Mouse (Mus musculus) adipocyte (in vitro differentiated cells): ENCODE measurements at regions not wholly inside any gene's neighbourhood (a gene's known extent, or its start where the extent isn't known, plus 50 kb on each side); places are given as distances from the start of the nearest gene placed in this dataset.

Experiments
- DNase-seq: peaks from one replicate; pipeline ENCODE4 v3.0.0-alpha.2; 2016; ENCODE audit warnings: low spot score

DNA sequence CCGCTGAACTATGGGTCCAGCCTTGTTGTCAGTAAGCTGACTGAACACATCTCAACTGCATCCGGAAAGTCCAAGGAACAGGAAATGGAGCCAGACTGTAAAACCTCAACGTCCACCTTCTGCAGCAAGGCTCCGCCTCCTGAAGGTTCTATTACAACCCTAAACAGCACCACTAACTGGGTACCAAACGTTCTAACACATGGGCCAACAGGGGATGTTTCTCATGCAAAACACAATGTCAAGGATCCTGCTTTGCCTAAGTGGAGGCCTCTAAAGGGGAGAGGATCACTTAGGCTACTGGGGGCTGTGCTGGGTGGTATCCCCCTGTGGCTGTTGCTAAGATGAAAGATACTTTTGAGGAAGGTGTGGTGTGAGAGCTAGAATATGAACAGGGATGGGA, 51.0 kb upstream of the Stt3b start:
- DNase-seq, result no peak

GRCm38 (mm10) chr9:115361881-115362280, 51.7 kb upstream of the Stt3b start:
- DNase-seq, result no peak

DNA sequence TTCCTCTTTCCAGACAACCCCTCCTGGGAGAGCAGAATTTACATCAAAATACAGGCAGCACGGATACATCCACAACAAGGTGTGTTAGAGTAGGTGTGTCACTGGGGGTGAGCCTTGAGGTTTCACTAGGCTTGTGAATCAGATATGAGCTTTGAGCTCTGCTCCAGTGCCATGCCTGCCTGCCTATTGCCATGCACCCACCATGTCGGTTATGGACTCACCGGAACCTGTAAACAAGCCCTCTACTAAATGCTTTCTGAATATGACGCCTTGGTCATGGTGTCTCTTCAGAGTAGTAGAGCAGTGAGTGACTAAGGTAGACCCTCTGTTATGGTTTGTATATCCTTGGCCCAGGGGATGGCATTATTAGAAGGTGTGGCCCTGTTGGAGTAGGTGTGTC, 52.3 kb upstream of the Stt3b start:
- no peak for DNase-seq

- DNase-seq, result no peak
Measured at GRCm38 (mm10) chr9:115364919-115365861, 55.0 kb upstream of the Stt3b start.

DNA sequence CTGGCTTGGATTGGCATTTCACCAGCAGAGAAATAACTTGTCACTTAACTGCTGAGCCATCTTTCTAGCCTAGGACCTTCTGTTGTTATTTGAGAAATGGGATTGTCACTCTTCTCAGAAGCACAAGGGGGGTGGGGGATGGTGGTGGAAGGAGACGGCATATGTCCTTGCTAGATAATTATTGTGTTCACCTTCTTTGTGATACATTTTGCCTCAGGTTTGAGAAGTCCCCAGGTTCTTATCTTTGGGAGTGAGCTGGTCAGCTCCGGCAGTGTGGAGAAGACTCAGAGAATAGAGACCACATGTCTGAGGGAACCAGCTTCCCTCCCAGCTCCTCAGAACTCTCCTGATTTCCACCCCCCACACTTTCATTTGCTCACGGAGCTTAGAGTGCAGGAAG, 57.6 kb upstream of the Stt3b start:
- DNase-seq, result no peak

DNA sequence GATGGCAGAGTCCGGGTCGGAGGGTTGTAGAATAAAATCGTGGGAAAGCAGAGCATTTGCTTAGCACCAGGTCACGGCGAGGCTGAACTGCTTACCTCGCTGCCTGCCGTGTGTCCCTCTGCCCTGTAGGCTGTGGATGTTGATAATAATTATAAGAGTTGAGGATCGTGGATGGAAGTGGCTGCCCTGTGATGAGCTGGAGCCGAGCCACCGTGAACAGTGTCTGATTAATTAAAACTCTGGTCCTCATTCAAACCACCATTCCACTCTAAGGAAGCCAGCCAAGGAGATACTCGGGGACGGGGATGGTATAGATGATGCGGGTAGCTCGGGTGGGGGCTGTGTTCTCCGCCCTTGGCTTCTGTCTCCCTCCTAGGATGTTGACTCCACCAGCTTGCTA, 70.1 kb upstream of the Stt3b start:
- no peak for DNase-seq

- no peak for DNase-seq
Measured at GRCm38 (mm10) chr9:115382824-115383475, 72.7 kb upstream of the Stt3b start.

DNA sequence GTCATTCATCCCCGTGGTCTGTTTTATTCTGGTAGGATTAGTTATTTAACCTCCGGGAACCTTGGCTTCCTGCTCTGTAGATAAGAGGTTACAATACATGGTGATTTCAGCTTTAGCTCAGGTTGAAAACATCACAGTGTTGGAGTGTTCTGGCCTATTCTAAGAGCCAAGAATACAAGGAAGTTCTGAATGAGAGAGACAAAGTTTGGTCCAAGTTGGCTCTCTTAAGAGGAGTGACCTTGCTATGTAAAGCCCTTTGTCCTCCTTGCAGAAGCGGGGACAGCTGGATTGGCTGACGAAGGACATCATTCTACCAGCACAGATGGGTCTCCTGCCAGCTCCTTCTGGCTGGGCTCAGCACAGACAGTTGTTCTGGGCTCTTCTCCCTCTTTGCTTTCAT, 73.7 kb upstream of the Stt3b start:
- DNase-seq, result peak; percentile 63

DNA sequence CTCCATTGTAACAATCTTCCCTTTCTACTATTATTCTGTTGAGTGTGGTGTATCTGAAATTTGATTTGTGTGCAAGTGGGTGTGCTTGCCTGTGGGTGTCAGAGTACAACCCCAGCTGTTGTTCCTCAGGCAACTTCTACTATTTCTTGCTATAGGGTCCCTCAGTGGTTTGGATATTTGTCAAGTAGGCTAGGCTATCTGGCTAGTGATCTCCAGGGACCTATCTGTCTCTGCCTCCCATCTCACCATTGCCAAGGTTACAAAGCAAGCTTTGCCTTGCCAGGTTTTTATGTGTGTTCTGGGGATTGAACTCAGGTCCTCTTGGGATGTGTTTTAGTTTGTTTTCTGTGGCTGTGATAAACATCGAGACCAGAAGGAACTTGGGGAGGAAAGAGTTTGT, 74.1 kb upstream of the Stt3b start:
- peak; percentile 31 for DNase-seq

DNA sequence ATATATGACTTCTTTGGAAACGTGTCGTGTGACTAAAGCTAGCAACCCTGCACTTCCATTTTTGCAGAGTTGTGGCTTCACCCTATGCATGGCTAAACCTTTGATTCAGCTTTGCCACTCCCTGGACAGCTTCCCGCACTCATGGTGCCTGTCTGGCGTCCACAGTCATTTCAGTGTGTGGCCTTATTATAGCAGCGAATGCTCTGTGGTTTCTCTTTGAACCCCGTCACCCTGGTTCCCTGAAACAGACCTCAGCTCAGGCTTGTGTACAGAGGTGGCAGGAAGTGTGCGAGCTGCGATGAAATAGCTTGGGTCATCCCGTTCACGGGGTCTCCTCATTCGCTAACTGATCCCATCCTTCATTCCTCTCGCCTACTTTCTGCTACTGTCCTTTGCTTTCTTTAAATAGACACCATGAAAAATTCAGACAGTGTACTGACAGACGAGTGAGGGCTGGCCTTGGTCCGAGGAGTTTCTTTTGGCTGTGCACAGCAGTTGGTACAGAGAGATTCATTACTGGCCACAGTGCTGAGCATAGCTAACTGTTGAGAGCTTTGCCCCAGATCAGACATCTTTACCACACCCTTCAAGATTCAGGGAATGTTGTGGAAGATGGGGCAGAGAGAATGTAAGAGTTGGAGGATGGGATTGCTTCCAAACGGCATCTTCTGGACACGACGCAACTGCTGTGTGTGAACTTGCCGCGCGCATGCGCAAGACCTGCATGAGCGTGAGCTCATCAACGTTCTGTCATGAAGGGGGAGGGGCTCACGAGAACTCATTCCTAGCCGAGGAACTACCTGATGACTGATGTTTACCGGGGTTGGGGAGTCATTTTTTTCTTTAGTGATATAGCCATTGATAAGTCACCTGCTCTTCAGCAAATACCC, 77.5 kb upstream of the Stt3b start:
- DNase-seq, result no peak

DNA sequence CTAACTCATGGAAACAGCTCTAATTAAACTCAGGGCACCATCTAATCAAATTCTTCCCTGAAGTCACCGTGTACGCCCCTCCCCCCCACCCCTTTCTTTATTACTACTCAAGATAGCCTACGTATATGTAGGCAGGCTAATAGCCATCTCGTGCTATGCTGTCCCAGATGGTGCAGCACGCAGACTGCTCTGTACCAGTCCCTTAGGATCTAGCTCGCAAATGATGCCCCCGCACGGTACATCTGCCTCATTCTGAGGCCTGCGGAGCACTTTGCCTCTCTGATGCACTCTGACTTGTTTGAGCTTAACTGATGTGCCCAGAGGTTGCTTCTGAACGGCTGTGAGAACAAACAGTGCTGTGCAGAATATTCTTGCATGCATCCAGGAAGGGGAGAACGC, 78.1 kb upstream of the Stt3b start:
- no peak for DNase-seq

DNA sequence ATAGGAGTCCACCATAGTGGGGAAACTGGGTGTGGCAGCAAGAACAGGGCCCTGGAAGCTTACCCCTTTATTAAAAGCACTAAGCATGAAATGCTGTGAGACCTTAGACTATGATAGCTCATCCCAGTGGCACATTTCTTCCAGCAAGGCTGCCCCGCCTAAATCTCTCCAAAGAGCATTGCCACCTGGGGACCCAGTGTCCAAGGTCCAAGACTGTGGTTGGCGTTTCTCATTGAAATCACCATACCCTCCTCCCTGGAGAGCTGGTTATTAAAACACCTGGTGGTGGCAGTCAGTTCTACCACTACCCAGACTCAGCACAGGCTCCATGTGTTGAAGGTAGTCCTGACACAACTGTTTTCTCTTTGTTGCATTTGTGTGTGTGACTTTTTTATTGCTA, 78.9 kb upstream of the Stt3b start:
- no peak for DNase-seq

DNA sequence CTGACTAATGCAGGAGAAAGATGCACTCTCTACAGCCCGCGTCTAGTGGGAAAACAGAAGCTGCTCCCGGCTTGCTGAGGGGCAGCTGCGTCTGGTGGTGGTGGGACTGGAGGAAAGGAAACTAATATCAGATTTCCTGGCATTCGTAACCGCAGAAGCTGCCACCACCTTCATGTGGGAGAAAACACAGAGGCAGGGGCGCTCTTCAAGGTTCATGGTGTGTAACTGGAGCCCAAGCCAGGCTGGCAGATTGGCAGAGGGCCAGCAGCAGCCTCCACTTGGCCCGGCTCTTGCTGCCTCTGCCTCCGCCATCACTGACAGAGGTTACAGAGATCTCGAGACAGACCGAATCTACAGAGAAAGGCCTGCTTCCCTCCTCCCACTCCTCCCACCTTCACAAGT, 80.7 kb upstream of the Stt3b start:
- DNase-seq, result peak; percentile 31

DNA sequence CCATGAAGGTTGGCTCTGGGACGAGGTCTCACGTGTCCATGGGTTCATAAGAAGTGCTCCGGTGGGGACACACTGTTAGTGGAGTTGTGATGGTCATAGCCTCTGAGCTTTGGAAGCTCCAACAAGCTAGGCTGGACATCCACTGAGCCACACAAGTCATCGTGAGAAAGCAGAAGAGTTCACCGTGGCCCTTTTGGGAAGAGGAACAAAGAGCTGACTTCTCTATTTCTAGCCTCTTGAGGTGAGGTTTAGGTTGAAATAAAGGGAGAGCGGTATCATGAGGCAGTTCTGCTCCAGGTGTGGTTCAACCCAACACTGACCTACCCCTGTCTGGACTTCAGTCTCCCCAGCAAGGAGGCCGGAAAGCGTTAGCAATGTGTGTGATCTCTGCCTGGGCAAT, 85.3 kb upstream of the Stt3b start:
- no peak for DNase-seq

GRCm38 (mm10) chr9:115400461-115400860, 90.2 kb upstream of the Stt3b start:
- DNase-seq, result no peak

DNA sequence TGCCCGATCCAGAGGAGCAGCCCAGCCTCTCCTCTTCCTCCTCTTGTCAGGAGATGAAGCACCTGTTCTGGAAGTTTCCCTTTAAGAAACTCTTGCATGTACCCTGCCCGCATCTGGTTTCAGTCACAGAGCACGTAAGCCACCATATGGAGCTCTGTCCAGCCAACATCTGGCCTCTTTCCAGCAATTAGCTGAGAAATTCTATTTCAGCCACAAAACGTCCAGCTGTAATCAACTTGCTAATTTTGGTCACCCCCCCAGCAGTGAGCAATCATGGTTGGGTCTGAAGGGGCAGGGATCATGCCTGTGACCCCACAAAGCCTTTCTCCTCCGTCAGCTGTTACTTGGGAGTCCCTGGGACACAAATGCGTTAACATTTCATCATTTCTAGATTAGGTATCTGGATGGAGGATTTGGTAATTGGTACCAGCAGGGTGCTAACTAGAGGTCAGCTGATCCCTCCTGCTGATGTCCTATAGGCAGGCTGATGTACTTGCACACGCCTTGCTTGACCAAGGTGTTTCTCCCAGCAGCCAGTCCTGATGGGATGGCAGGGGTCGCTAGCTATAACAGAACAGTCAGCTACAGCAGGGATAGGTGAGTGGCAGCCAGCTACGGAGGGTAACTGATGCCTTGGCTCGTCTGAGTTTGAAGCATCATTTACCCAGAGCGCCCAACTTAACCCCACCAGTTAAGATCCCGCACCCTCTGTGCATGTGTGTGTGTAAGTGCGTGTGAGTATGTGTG, 91.4 kb upstream of the Stt3b start:
- no peak for DNase-seq

DNA sequence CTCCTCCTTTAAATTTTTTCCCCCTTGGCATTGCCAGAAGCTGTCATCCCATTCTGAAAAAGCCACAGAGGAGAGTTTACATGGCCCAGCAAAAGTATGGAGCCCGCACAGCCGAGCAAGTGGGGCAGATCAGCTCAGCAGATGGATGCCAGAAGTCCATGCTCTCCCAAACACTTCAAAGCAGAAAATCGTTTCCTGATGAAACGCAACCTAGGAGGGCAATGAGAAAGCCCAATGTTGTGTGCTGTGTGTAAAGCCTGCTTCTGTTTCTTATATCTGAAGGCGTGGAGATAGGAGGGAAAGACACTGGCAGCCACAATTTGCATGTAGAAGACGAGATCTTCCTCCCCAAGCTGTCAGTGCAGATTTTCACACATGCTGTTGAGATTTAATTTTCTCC, 92.4 kb upstream of the Stt3b start:
- DNase-seq, result no peak

DNA sequence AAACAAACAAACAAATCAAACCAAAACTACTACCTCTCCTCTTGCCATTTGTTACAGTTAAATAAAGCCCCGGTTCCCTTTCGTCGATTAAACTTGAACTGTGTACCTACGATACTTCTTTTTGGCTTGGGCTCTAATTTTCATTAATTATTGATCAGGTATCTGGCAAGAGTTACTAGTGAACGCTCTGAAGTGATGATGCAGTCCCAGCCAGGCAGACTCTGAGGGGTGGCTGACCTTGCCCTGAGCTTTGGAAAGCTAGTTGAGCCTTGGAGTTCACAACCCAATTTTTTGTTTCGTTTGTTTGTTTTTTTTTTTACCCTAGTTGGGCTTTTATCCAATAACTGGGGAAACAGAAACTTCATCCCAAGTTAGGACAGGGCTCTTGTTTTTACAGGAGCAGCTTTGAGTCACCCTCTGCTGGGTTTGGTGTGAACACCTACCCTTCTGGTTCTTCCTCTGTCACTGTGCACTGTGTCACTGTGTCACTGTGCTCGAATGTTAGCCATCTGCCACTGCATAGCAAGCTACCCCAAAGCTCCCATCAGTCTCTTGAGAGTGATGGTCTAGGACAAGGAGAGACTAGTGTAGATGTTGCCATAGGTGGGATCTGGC, 93.2 kb upstream of the Stt3b start:
- DNase-seq, result no peak

DNA sequence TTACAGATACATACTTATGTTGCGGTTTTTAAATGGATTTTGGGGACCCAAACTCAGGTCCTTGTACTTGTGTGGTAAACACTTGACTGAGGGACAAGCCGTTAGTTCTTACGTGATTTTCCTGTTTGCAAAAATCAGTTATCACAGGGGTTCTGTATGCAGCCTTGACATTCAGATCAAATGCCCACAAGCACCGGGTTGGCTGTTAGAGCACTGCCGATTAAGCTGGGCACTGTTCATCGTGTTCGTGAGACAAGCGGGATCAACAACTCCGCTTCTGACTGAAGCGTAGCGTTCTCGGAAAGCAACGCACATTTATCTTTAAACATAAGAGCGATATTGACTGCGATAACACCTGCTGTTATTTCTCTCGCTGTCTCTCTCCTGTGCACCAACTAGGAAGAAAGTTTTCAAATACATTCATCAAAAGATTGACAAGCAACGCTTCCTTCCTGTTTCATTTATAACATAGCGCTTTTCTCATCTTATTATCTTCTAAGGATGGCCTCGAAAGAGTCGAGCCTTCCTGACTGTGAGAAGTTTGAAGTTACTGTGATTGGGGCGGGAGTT, 97.8 kb upstream of the Stt3b start:
- no peak for DNase-seq

GRCm38 (mm10) chr9:115408886-115409285, 98.7 kb upstream of the Stt3b start:
- peak; percentile 3 for DNase-seq

DNA sequence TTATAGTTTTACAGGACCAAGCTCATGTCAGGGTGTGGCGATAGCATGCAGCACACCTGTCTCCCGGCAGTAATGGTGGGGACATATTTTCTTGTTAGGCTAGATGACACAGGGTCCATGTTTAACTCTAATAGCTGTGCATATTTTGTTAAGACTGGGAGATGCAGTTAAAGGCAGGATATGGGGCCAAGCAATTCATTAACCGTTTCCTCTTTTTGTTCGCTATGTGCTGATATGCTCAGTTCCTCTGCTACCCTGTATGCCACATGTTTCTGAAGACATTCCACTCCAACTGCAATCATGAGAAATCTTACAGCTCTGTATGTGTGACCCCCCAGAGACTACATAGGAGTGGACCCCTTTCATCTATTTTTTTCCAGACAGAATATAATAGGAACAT, 104.0 kb upstream of the Stt3b start:
- no peak for DNase-seq
